Mouse (Mus musculus): ENCODE data around the gene Prep. TPM values are rescaled to one million over a fixed set of nuclear protein-coding genes. Genes with fewer than 3 reads are reported as not detected.

Prep gene
- polyA plus RNA-seq, 1 experiment from 2014 or later, result 36.2 TPM

GRCm38 (mm10) chr10:45103184-45103583 lies 36.2 kb downstream of the Prep start:
- peaks cover 8% of the 10 kb centered on the region for H3K4me1 ChIP-seq
- H3K27me3 ChIP-seq, result no peaks in the 10 kb centered on the region
- H3K4me2 ChIP-seq, result no peak overlapping the region
- no peak overlapping the region for H3K27ac ChIP-seq
- H3K4me3 ChIP-seq, result no peak overlapping the region
- H3K9ac ChIP-seq, result no peak overlapping the region
- no peaks in the 10 kb centered on the region for H3K9me3 ChIP-seq
- WGBS, result 45% methylated on average over 11 of the region's 11 CpGs
- no peak for ATAC-seq (ENCODE audit: borderline replicate concordance, extremely low read depth, low FRiP score, low TSS enrichment)
- peaks cover 39% of the 10 kb centered on the region for H3K36me3 ChIP-seq

GRCm38 (mm10) chr10:45104098-45104497 lies 37.1 kb downstream of the Prep start:
- no peak overlapping the region for H3K4me3 ChIP-seq
- H3K36me3 ChIP-seq, result peaks cover 41% of the 10 kb centered on the region
- H3K9me3 ChIP-seq, result no peaks in the 10 kb centered on the region
- H3K9ac ChIP-seq, result no peak overlapping the region
- no peak overlapping the region for H3K27ac ChIP-seq
- H3K4me2 ChIP-seq, result no peak overlapping the region
- H3K27me3 ChIP-seq, result no peaks in the 10 kb centered on the region
- peaks cover 8% of the 10 kb centered on the region for H3K4me1 ChIP-seq
- ATAC-seq (ENCODE audit: borderline replicate concordance, extremely low read depth, low FRiP score, low TSS enrichment), result no peak
- 43% methylated on average over 7 of the region's 7 CpGs for WGBS

GRCm38 (mm10) chr10:45104535-45105079 lies 37.6 kb downstream of the Prep start:
- peaks cover 41% of the 10 kb centered on the region for H3K36me3 ChIP-seq
- 53% methylated on average over 4 of the region's 4 CpGs for WGBS
- peaks cover 8% of the 10 kb centered on the region for H3K4me1 ChIP-seq
- no peak for ATAC-seq (ENCODE audit: borderline replicate concordance, extremely low read depth, low FRiP score, low TSS enrichment)
- H3K4me3 ChIP-seq, result no peak overlapping the region
- no peak overlapping the region for H3K27ac ChIP-seq
- no peak overlapping the region for H3K4me2 ChIP-seq
- H3K9me3 ChIP-seq, result no peaks in the 10 kb centered on the region
- no peak overlapping the region for H3K9ac ChIP-seq
- no peaks in the 10 kb centered on the region for H3K27me3 ChIP-seq

- Histone ChIP-seq H3K4me3 (no peak overlapping the region), H3K9ac (no peak overlapping the region), H3K27me3 (no peaks in the 10 kb centered on the region), H3K4me2 (no peak overlapping the region), H3K9me3 (no peaks in the 10 kb centered on the region), H3K27ac (no peak overlapping the region), H3K36me3 (peaks cover 45% of the 10 kb centered on the region), H3K4me1 (peaks cover 8% of the 10 kb centered on the region)
- 92% methylated on average over 4 of the region's 4 CpGs for WGBS
- ATAC-seq (ENCODE audit: borderline replicate concordance, extremely low read depth, low FRiP score, low TSS enrichment), result no peak
Observed at GRCm38 (mm10) chr10:45106541-45106940, 39.5 kb downstream of the Prep start.

- no peaks in the 10 kb centered on the region for H3K27me3 ChIP-seq
- H3K27ac ChIP-seq, result no peak overlapping the region
- H3K9me3 ChIP-seq, result no peaks in the 10 kb centered on the region
- H3K4me1 ChIP-seq, result peaks cover 8% of the 10 kb centered on the region
- no peak overlapping the region for H3K4me3 ChIP-seq
- H3K4me2 ChIP-seq, result no peak overlapping the region
- H3K9ac ChIP-seq, result no peak overlapping the region
- ATAC-seq (ENCODE audit: borderline replicate concordance, extremely low read depth, low FRiP score, low TSS enrichment), result no peak
- H3K36me3 ChIP-seq, result peaks cover 51% of the 10 kb centered on the region
- 88% methylated on average over 2 of the region's 2 CpGs for WGBS
Observed at GRCm38 (mm10) chr10:45107313-45107712, 40.3 kb downstream of the Prep start.

- 94% methylated on average over 8 of the region's 8 CpGs for WGBS
- Histone ChIP-seq H3K4me3 (no peak overlapping the region), H3K36me3 (peaks cover 53% of the 10 kb centered on the region), H3K27ac (no peak overlapping the region), H3K4me2 (no peak overlapping the region), H3K4me1 (peaks cover 3% of the 10 kb centered on the region), H3K27me3 (no peaks in the 10 kb centered on the region), H3K9me3 (no peaks in the 10 kb centered on the region), H3K9ac (no peak overlapping the region)
- no peak for ATAC-seq (ENCODE audit: borderline replicate concordance, extremely low read depth, low FRiP score, low TSS enrichment)
Observed at GRCm38 (mm10) chr10:45109041-45109440, 42.0 kb downstream of the Prep start.

- 79% methylated on average over 6 of the region's 6 CpGs for WGBS
- ATAC-seq (ENCODE audit: borderline replicate concordance, extremely low read depth, low FRiP score, low TSS enrichment), result no peak
- H3K36me3 ChIP-seq, result peaks cover 62% of the 10 kb centered on the region
- no peaks in the 10 kb centered on the region for H3K9me3 ChIP-seq
- H3K4me1 ChIP-seq, result no peaks in the 10 kb centered on the region
- H3K27ac ChIP-seq, result no peak overlapping the region
- H3K4me3 ChIP-seq, result no peak overlapping the region
- H3K4me2 ChIP-seq, result no peak overlapping the region
- no peak overlapping the region for H3K9ac ChIP-seq
- H3K27me3 ChIP-seq, result no peaks in the 10 kb centered on the region
Observed at GRCm38 (mm10) chr10:45109974-45110373, 43.0 kb downstream of the Prep start.

GRCm38 (mm10) chr10:45112927-45113326 lies 45.9 kb downstream of the Prep start:
- Histone ChIP-seq H3K4me2 (no peak overlapping the region), H3K36me3 (peaks cover 63% of the 10 kb centered on the region), H3K27ac (no peak overlapping the region), H3K9me3 (no peaks in the 10 kb centered on the region), H3K27me3 (no peaks in the 10 kb centered on the region), H3K9ac (no peak overlapping the region), H3K4me3 (no peak overlapping the region), H3K4me1 (no peaks in the 10 kb centered on the region)
- 69% methylated on average over 11 of the region's 11 CpGs for WGBS
- ATAC-seq (ENCODE audit: borderline replicate concordance, extremely low read depth, low FRiP score, low TSS enrichment), result no peak

GRCm38 (mm10) chr10:45114462-45114861 lies 47.5 kb downstream of the Prep start:
- no peak overlapping the region for H3K27ac ChIP-seq
- H3K27me3 ChIP-seq, result no peaks in the 10 kb centered on the region
- no peaks in the 10 kb centered on the region for H3K4me1 ChIP-seq
- WGBS, result 87% methylated on average over 4 of the region's 4 CpGs
- H3K4me3 ChIP-seq, result no peak overlapping the region
- no peak overlapping the region for H3K4me2 ChIP-seq
- H3K9ac ChIP-seq, result no peak overlapping the region
- H3K9me3 ChIP-seq, result no peaks in the 10 kb centered on the region
- peaks cover 52% of the 10 kb centered on the region for H3K36me3 ChIP-seq
- ATAC-seq (ENCODE audit: borderline replicate concordance, extremely low read depth, low FRiP score, low TSS enrichment), result no peak

- WGBS, result 90% methylated on average over 5 of the region's 5 CpGs
- H3K4me3 ChIP-seq, result no peak overlapping the region
- no peak for ATAC-seq (ENCODE audit: borderline replicate concordance, extremely low read depth, low FRiP score, low TSS enrichment)
- H3K27me3 ChIP-seq, result no peaks in the 10 kb centered on the region
- no peak overlapping the region for H3K27ac ChIP-seq
- no peak overlapping the region for H3K4me2 ChIP-seq
- H3K4me1 ChIP-seq, result no peaks in the 10 kb centered on the region
- no peak overlapping the region for H3K9ac ChIP-seq
- no peaks in the 10 kb centered on the region for H3K9me3 ChIP-seq
- H3K36me3 ChIP-seq, result peaks cover 56% of the 10 kb centered on the region
Observed at GRCm38 (mm10) chr10:45116832-45117231, 49.8 kb downstream of the Prep start.

- Histone ChIP-seq H3K4me2 (no peak overlapping the region), H3K9ac (no peak overlapping the region), H3K4me1 (no peaks in the 10 kb centered on the region), H3K36me3 (peaks cover 63% of the 10 kb centered on the region), H3K27me3 (no peaks in the 10 kb centered on the region), H3K9me3 (no peaks in the 10 kb centered on the region), H3K4me3 (no peak overlapping the region), H3K27ac (no peak overlapping the region)
- 87% methylated on average over 8 of the region's 8 CpGs for WGBS
- no peak for ATAC-seq (ENCODE audit: borderline replicate concordance, extremely low read depth, low FRiP score, low TSS enrichment)
Observed at GRCm38 (mm10) chr10:45118389-45118788, 51.4 kb downstream of the Prep start.

- WGBS, result 89% methylated on average over 3 of the region's 3 CpGs
- no peaks in the 10 kb centered on the region for H3K9me3 ChIP-seq
- peaks cover 64% of the 10 kb centered on the region for H3K36me3 ChIP-seq
- no peak overlapping the region for H3K4me2 ChIP-seq
- H3K27me3 ChIP-seq, result no peaks in the 10 kb centered on the region
- no peak overlapping the region for H3K9ac ChIP-seq
- no peaks in the 10 kb centered on the region for H3K4me1 ChIP-seq
- no peak overlapping the region for H3K4me3 ChIP-seq
- no peak for ATAC-seq (ENCODE audit: borderline replicate concordance, extremely low read depth, low FRiP score, low TSS enrichment)
- no peak overlapping the region for H3K27ac ChIP-seq
Observed at GRCm38 (mm10) chr10:45121637-45122036, 54.6 kb downstream of the Prep start.

GRCm38 (mm10) chr10:45122476-45122875 lies 55.5 kb downstream of the Prep start:
- no peak overlapping the region for H3K4me2 ChIP-seq
- no peak overlapping the region for H3K9ac ChIP-seq
- 77% methylated on average over 5 of the region's 5 CpGs for WGBS
- no peaks in the 10 kb centered on the region for H3K9me3 ChIP-seq
- H3K4me3 ChIP-seq, result no peak overlapping the region
- ATAC-seq (ENCODE audit: borderline replicate concordance, extremely low read depth, low FRiP score, low TSS enrichment), result no peak
- no peaks in the 10 kb centered on the region for H3K27me3 ChIP-seq
- no peak overlapping the region for H3K27ac ChIP-seq
- peaks cover 64% of the 10 kb centered on the region for H3K36me3 ChIP-seq
- no peaks in the 10 kb centered on the region for H3K4me1 ChIP-seq

Data from lung, embryonic 15.5 days (tissue).